Mouse (Mus musculus) CH12.LX (cell line): Measurements from ENCODE around the gene Cib4.

ENCODE experiments used
- CTCF ChIP-seq, 2 experiments: IDR thresholded peaks in 1 of 2; conservative IDR thresholded peaks in 1 of 2; 2 replicates each; pipeline ENCODE4 v1.5.1; 2011 to 2012; ENCODE audit warnings: low read depth in 2 of 2, low read length in 2 of 2, improper control_type of control experiment in 1 of 2, inconsistent platforms in 1 of 2, mild to moderate bottlenecking in 1 of 2, moderate library complexity in 1 of 2
- EP300 ChIP-seq: IDR thresholded peaks from 2 replicates; pipeline ENCODE4 v1.6.1; 2011; ENCODE audit warnings: low read length, improper control_type of control experiment
- ETS1 ChIP-seq: conservative IDR thresholded peaks from 2 replicates; pipeline ENCODE4 v1.6.1; 2012; ENCODE audit warnings: low read depth, mild to moderate bottlenecking, inconsistent platforms, low read length, improper control_type of control experiment, moderate library complexity
- POLR2A ChIP-seq: IDR thresholded peaks from 2 replicates; pipeline ENCODE4 v1.6.1; 2011; ENCODE audit warnings: low read depth, mild to moderate bottlenecking, improper control_type of control experiment, low read length
- SMC3 ChIP-seq: IDR thresholded peaks from 2 replicates; pipeline ENCODE4 v1.6.1; 2011; ENCODE audit warnings: low read depth, low read length, improper control_type of control experiment
- USF1 ChIP-seq: IDR thresholded peaks from 2 replicates; pipeline ENCODE4 v1.6.1; 2014; ENCODE audit warnings: low read depth, mild to moderate bottlenecking, inconsistent platforms, low read length, improper control_type of control experiment
- USF2 ChIP-seq: conservative IDR thresholded peaks from 2 replicates; pipeline ENCODE4 v1.6.1; 2011; ENCODE audit warnings: low read depth, low read length, improper control_type of control experiment

- TF ChIP-seq ETS1 (no peak), CTCF (conservative IDR thresholded peaks at IDR 0.05 in 1 of 2, IDR thresholded peaks at IDR 0.05 in 1 of 2; ENCODE audit: low read depth in 2 of 2, low read length in 2 of 2) (no peak), EP300 (no peak), USF1 (no peak), POLR2A (no peak), USF2 (no peak), SMC3 (no peak)
Observed at GRCm38 (mm10) chr5:30592279-30592980, 46.8 kb upstream of the Cib4 start.
